Mouse (Mus musculus) CH12.LX (cell line): ENCODE results near the gene Them7.

Source experiments
- CHD2 ChIP-seq: IDR thresholded peaks from 2 replicates; pipeline ENCODE4 v1.6.1; 2011; ENCODE audit warnings: low read length, improper control_type of control experiment
- CTCF ChIP-seq, 2 experiments: IDR thresholded peaks in 1 of 2; conservative IDR thresholded peaks in 1 of 2; 2 replicates each; pipeline ENCODE4 v1.5.1; 2011 to 2012; ENCODE audit warnings: low read depth in 2 of 2, low read length in 2 of 2, improper control_type of control experiment in 1 of 2, inconsistent platforms in 1 of 2, mild to moderate bottlenecking in 1 of 2, moderate library complexity in 1 of 2
- EP300 ChIP-seq: IDR thresholded peaks from 2 replicates; pipeline ENCODE4 v1.6.1; 2011; ENCODE audit warnings: low read length, improper control_type of control experiment
- POLR2A ChIP-seq: IDR thresholded peaks from 2 replicates; pipeline ENCODE4 v1.6.1; 2011; ENCODE audit warnings: low read depth, mild to moderate bottlenecking, improper control_type of control experiment, low read length
- RAD21 ChIP-seq: IDR thresholded peaks from 2 replicates; pipeline ENCODE4 v1.6.1; 2011; ENCODE audit warnings: low read depth, mild to moderate bottlenecking, low read length, improper control_type of control experiment, moderate library complexity
- SIN3A ChIP-seq: IDR thresholded peaks from 2 replicates; pipeline ENCODE4 v1.6.1; 2012; ENCODE audit warnings: low read length, improper control_type of control experiment, inconsistent platforms
- TCF12 ChIP-seq: IDR thresholded peaks from 2 replicates; pipeline ENCODE4 v1.6.1; 2014; ENCODE audit warnings: low read depth, mild to moderate bottlenecking, inconsistent platforms, low read length, improper control_type of control experiment

GRCm38 (mm10) chr2:105228416-105228815 lies 4.3 kb downstream of the Them7 start:
- TF ChIP-seq POLR2A: no peak
- no peak for TF ChIP-seq CHD2
- TF ChIP-seq RAD21: no peak
- TF ChIP-seq TCF12: no peak
- no peak for TF ChIP-seq EP300
- TF ChIP-seq CTCF (conservative IDR thresholded peaks at IDR 0.05 in 1 of 2, IDR thresholded peaks at IDR 0.05 in 1 of 2; ENCODE audit: low read depth in 2 of 2, low read length in 2 of 2): no peak
- TF ChIP-seq SIN3A: no peak
